Mouse (Mus musculus) MEL (cell line): ENCODE data around the gene Actrt2. TPM values are rescaled to one million over a fixed set of nuclear protein-coding genes. Genes with fewer than 3 reads are reported as not detected.

Source experiments
- DNase-seq: peaks from one replicate; pipeline ENCODE4 v3.0.0; 2011; ENCODE audit warnings: low read depth, low spot score
- H3K27ac ChIP-seq: 2 replicates; pipeline ENCODE4 v1.5.1; 2012; ENCODE audit warnings: low read depth, mild to moderate bottlenecking, control low read depth, low read length, moderate library complexity; ENCODE audit not compliant: control insufficient read depth
- H3K27me3 ChIP-seq, 2 experiments: fragments of 150-350 bp in 1 of 2; sonication (generic) in 1 of 2; 2 replicates each; pipeline ENCODE4 v1.6.1; 2012; ENCODE audit warnings: low read length in 2 of 2, mild to moderate bottlenecking in 2 of 2, improper control_type of control experiment in 1 of 2, moderate library complexity in 1 of 2; ENCODE audit not compliant: insufficient read depth in 2 of 2, control insufficient read depth in 1 of 2
- H3K36me3 ChIP-seq, 2 experiments: 2 replicates each; pipeline ENCODE4 v1.6.1; 2012 to 2014; ENCODE audit warnings: low read length in 2 of 2, improper control_type of control experiment in 1 of 2, inconsistent platforms in 1 of 2, mild to moderate bottlenecking in 1 of 2; ENCODE audit not compliant: insufficient read depth in 2 of 2, control insufficient read depth in 1 of 2
- H3K4me1 ChIP-seq, 2 experiments: fragments of 150-350 bp in 1 of 2; sonication (generic) in 1 of 2; 2 replicates each; pipeline ENCODE4 v1.6.1; 2012; ENCODE audit warnings: low read length in 2 of 2, improper control_type of control experiment in 1 of 2, mild to moderate bottlenecking in 1 of 2; ENCODE audit not compliant: insufficient read depth in 2 of 2, control insufficient read depth in 1 of 2
- H3K4me3 ChIP-seq, 2 experiments: fragments of 150-350 bp in 1 of 2; sonication (generic) in 1 of 2; 2 replicates each; pipeline ENCODE4 v1.5.1; 2012; ENCODE audit warnings: low read depth in 2 of 2, low read length in 2 of 2, mild to moderate bottlenecking in 2 of 2, moderate library complexity in 2 of 2, control low read depth in 1 of 2, improper control_type of control experiment in 1 of 2; ENCODE audit not compliant: control insufficient read depth in 1 of 2, insufficient read depth in 1 of 2
- H3K79me2 ChIP-seq: 2 replicates; pipeline ENCODE4 v1.6.1; 2012; ENCODE audit warnings: mild to moderate bottlenecking, low read length, moderate library complexity; ENCODE audit not compliant: control insufficient read depth, poor library complexity, insufficient read depth
- H3K9ac ChIP-seq: 2 replicates; pipeline ENCODE4 v1.6.1; 2012; ENCODE audit warnings: low read depth, mild to moderate bottlenecking, control low read depth, low read length, moderate library complexity; ENCODE audit not compliant: control insufficient read depth, poor library complexity, severe bottlenecking
- H3K9me3 ChIP-seq: fragments of 150-350 bp; sonication (generic); replicated peaks from 2 replicates; pipeline ENCODE4 v1.6.1; 2012; ENCODE audit warnings: mild to moderate bottlenecking, low read length, improper control_type of control experiment, moderate library complexity; ENCODE audit not compliant: insufficient read depth
- BHLHE40 ChIP-seq: IDR thresholded peaks from 2 replicates; pipeline ENCODE4 v1.6.1; 2012; ENCODE audit warnings: low read depth, mild to moderate bottlenecking, inconsistent platforms, low read length, improper control_type of control experiment, borderline replicate concordance
- CTCF ChIP-seq, 3 experiments: IDR thresholded peaks in 2 of 3; conservative IDR thresholded peaks in 1 of 3; 2 replicates each; pipeline ENCODE4 v1.5.1; 2011 to 2012; ENCODE audit warnings: low read length in 3 of 3, low read depth in 2 of 3, mild to moderate bottlenecking in 2 of 3, improper control_type of control experiment in 1 of 3, inconsistent platforms in 1 of 3, mixed read lengths in 1 of 3, moderate library complexity in 1 of 3; ENCODE audit not compliant: control insufficient read depth in 1 of 3, insufficient read depth in 1 of 3, poor library complexity in 1 of 3, severe bottlenecking in 1 of 3
- E2F4 ChIP-seq: IDR thresholded peaks from 2 replicates; pipeline ENCODE4 v1.6.1; 2011; ENCODE audit warnings: low read depth, low read length, improper control_type of control experiment, borderline replicate concordance
- ELF1 ChIP-seq: IDR thresholded peaks from 2 replicates; pipeline ENCODE4 v1.6.1; 2014; ENCODE audit warnings: low read depth, mild to moderate bottlenecking, inconsistent platforms, low read length, improper control_type of control experiment, moderate library complexity
- ETS1 ChIP-seq: IDR thresholded peaks from 2 replicates; pipeline ENCODE4 v1.6.1; 2012; ENCODE audit warnings: low read depth, mild to moderate bottlenecking, inconsistent platforms, low read length, improper control_type of control experiment, moderate library complexity
- GABPA ChIP-seq: IDR thresholded peaks from 2 replicates; pipeline ENCODE4 v1.6.1; 2012; ENCODE audit warnings: low read depth, mild to moderate bottlenecking, inconsistent platforms, low read length, improper control_type of control experiment, moderate library complexity
- HCFC1 ChIP-seq: IDR thresholded peaks from 2 replicates; pipeline ENCODE4 v1.6.1; 2012; ENCODE audit warnings: low read depth, mild to moderate bottlenecking, inconsistent platforms, low read length, improper control_type of control experiment, moderate library complexity
- JUND ChIP-seq: IDR thresholded peaks from 2 replicates; pipeline ENCODE4 v1.6.1; 2011; ENCODE audit warnings: low read depth, mild to moderate bottlenecking, improper control_type of control experiment, low read length
- MAFK ChIP-seq: IDR thresholded peaks from 2 replicates; pipeline ENCODE4 v1.6.1; 2011; ENCODE audit warnings: low read depth, mild to moderate bottlenecking, low read length, improper control_type of control experiment, borderline replicate concordance
- MAX ChIP-seq: IDR thresholded peaks from 2 replicates; pipeline ENCODE4 v1.6.1; 2011; ENCODE audit warnings: low read length, improper control_type of control experiment
- MEF2A ChIP-seq: IDR thresholded peaks from 2 replicates; pipeline ENCODE4 v1.6.1; 2014; ENCODE audit warnings: low read depth, mild to moderate bottlenecking, inconsistent platforms, low read length, improper control_type of control experiment; ENCODE audit not compliant: poor library complexity, insufficient replicate concordance, severe bottlenecking; ENCODE audit errors: extremely low read depth
- MYB ChIP-seq: IDR thresholded peaks from 2 replicates; pipeline ENCODE4 v1.6.1; 2011; ENCODE audit warnings: mild to moderate bottlenecking, low read depth, low read length, improper control_type of control experiment
- NRF1 ChIP-seq: IDR thresholded peaks from 2 replicates; pipeline ENCODE4 v1.6.1; 2014; ENCODE audit warnings: low read depth, mild to moderate bottlenecking, inconsistent platforms, low read length, improper control_type of control experiment, moderate library complexity; ENCODE audit not compliant: poor library complexity, insufficient read depth, severe bottlenecking
- POLR2AphosphoS5 ChIP-seq: IDR thresholded peaks from 2 replicates; pipeline ENCODE4 v1.6.1; 2012; ENCODE audit warnings: low read depth, borderline replicate concordance, mild to moderate bottlenecking, inconsistent platforms, low read length, moderate library complexity, mixed read lengths
- RAD21 ChIP-seq: IDR thresholded peaks from 2 replicates; pipeline ENCODE4 v1.6.1; 2011; ENCODE audit warnings: mild to moderate bottlenecking, low read depth, low read length, improper control_type of control experiment
- RCOR1 ChIP-seq: IDR thresholded peaks from 2 replicates; pipeline ENCODE4 v1.6.1; 2012; ENCODE audit warnings: low read depth, mild to moderate bottlenecking, inconsistent platforms, low read length, improper control_type of control experiment
- SIN3A ChIP-seq: IDR thresholded peaks from 2 replicates; pipeline ENCODE4 v1.6.1; 2012; ENCODE audit warnings: low read length, improper control_type of control experiment, inconsistent platforms
- SMC3 ChIP-seq: IDR thresholded peaks from 2 replicates; pipeline ENCODE4 v1.6.1; 2011; ENCODE audit warnings: low read depth, low read length, improper control_type of control experiment
- ZKSCAN1 ChIP-seq: IDR thresholded peaks from 2 replicates; pipeline ENCODE4 v1.6.1; 2012; ENCODE audit warnings: low read depth, mild to moderate bottlenecking, inconsistent platforms, low read length, improper control_type of control experiment, moderate library complexity
- ZNF384 ChIP-seq: IDR thresholded peaks from 2 replicates; pipeline ENCODE4 v1.6.1; 2012; ENCODE audit warnings: low read depth, mild to moderate bottlenecking, inconsistent platforms, low read length, improper control_type of control experiment
- polyA plus RNA-seq, 2 experiments: library from polyadenylated mRNA; stranded (reverse) in 1 of 2; unstranded in 1 of 2; fragments of >175 nt in 1 of 2; fragments of >200 nt in 1 of 2; gene quantifications; 2 replicates each; pipeline versions ENCODE4 v1.2.1 to v1.2.4; 2012; ENCODE audit warnings: low replicate concordance in 2 of 2, low read depth in 1 of 2; ENCODE audit not compliant: insufficient read length in 2 of 2, insufficient read depth in 1 of 2, missing spikeins in 1 of 2
- total RNA-seq: library from RNA; depleted of rRNA; stranded (reverse); fragments of 300-350 nt; gene quantifications from 2 replicates; pipeline ENCODE4 v1.2.3, GENCODE M21; 2012

Actrt2 gene
- total and polyA plus RNA-seq, 3 experiments, result not detected

GRCm38 (mm10) chr4:154625710-154626109 is 42.0 kb downstream of the Actrt2 start:
- H3K4me1 ChIP-seq, result no peaks in the 10 kb centered on the region
- TF ChIP-seq BHLHE40 (no peak), SMC3 (no peak), MYB (no peak), MAX (no peak), MEF2A (no peak), SIN3A (no peak), ZNF384 (no peak), RCOR1 (no peak), ZKSCAN1 (no peak), JUND (no peak), RAD21 (no peak), HCFC1 (no peak), MAFK (no peak), GABPA (no peak), ETS1 (no peak), NRF1 (no peak), CTCF (IDR thresholded peaks at IDR 0.05 in 2 of 3, conservative IDR thresholded peaks at IDR 0.05 in 1 of 3; ENCODE audit: control insufficient read depth in 1 of 3, insufficient read depth in 1 of 3, low read depth in 2 of 3, low read length in 3 of 3, poor library complexity in 1 of 3, severe bottlenecking in 1 of 3) (no peak), E2F4 (no peak)
- H3K9me3 ChIP-seq, result no peaks in the 10 kb centered on the region
- no peak overlapping the region for H3K4me3 ChIP-seq
- no peaks in the 10 kb centered on the region for H3K36me3 ChIP-seq
- no peaks in the 10 kb centered on the region for H3K27me3 ChIP-seq
- DNase-seq, result no peak
- H3K27ac ChIP-seq, result no peak overlapping the region
- H3K79me2 ChIP-seq, result no peaks in the 10 kb centered on the region
- no peak overlapping the region for H3K9ac ChIP-seq

GRCm38 (mm10) chr4:154623241-154623640 is 44.4 kb downstream of the Actrt2 start:
- Histone ChIP-seq H3K27ac (no peak overlapping the region), H3K4me3 (no peak overlapping the region), H3K4me1 (no peaks in the 10 kb centered on the region), H3K9me3 (no peaks in the 10 kb centered on the region), H3K36me3 (no peaks in the 10 kb centered on the region), H3K9ac (no peak overlapping the region), H3K27me3 (no peaks in the 10 kb centered on the region), H3K79me2 (no peaks in the 10 kb centered on the region)
- TF ChIP-seq POLR2AphosphoS5 (0 out of 2 replicates have a peak, but pooled peaks have one; percentile 5), ELF1 (no peak), MAX (no peak)
- no peak for DNase-seq
